Mouse (Mus musculus): ENCODE data around the gene Ccr2.
"Not testable (repeated sequence)": the region's sequence is repeated elsewhere in the genome, so short reads cannot be mapped to it uniquely, and the experiment has no call there.

DNA sequence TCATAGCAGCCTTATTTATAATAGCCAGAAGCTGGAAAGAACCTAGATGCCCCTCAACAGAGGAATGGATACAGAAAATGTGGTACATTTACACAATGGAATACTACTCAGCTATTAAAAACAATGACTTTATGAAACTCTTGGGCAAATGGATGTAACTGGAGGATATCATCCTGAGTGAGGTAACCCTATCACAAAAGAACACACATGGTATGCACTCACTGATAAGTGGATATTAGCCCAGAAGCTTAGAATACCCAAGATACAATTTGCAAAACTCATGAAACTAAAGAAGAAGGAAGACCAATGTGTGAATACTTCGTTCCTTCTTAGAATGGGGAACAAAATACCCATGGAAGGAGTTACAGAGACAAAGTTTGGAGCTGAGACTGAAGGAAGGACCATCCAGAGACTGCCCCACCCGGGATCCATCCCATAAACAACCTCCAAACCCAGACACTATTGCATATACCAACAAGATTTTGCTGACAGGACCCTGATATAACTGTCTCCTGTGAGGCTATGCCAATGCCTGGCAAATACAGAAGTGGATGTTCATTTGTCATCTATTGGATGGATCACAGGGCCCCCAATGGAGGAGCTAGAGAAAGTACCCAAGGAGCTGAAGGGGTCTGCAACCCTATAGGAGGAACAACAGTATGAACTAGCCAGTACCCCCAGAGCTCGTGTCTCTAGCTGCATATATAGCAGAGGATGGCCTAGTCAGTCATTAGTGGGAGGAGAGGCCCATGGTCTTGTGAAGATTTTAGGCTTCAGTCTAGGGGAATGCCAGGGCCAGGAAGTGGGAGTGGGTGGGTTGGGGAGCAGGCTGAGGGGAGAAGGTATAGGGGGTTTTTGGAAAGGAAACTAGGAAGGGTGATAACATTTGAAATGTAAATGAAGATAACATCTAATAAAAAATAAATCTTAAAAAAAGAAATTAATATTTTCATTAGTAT lies 40.0 kb upstream of the Ccr2 start:
- not testable (repeated sequence) for TF ChIP-seq CTCF, EP300 (IDR thresholded peaks at IDR 0.05; ENCODE audit: low read depth)
